Mouse (Mus musculus) bone marrow macrophage, adult 2 months (primary cell): Measurements from ENCODE around the gene Zfp385b. TPM values are rescaled to one million over a fixed set of nuclear protein-coding genes. Genes with fewer than 3 reads are reported as not detected.

Experiments
- H3K27ac ChIP-seq: 2 replicates; pipeline ENCODE4 v1.5.1; 2012; ENCODE audit warnings: low read depth, low read length; ENCODE audit not compliant: insufficient read depth
- H3K4me1 ChIP-seq: 2 replicates; pipeline ENCODE4 v1.6.1; 2012; ENCODE audit warnings: low read length; ENCODE audit not compliant: control insufficient read depth, insufficient read depth
- H3K4me3 ChIP-seq: 2 replicates; pipeline ENCODE4 v1.5.1; 2012; ENCODE audit warnings: mild to moderate bottlenecking, low read length, moderate library complexity; ENCODE audit not compliant: insufficient read depth
- CTCF ChIP-seq: IDR thresholded peaks from 2 replicates; pipeline ENCODE4 v1.5.1; 2012; ENCODE audit warnings: low read depth, mild to moderate bottlenecking, low read length, moderate library complexity
- POLR2A ChIP-seq: IDR thresholded peaks from 2 replicates; pipeline ENCODE4 v1.6.1; 2012; ENCODE audit warnings: mild to moderate bottlenecking, low read depth, low read length, borderline replicate concordance
- polyA plus RNA-seq: library from polyadenylated mRNA; stranded (reverse); fragments of >200 nt; gene quantifications from 2 replicates; pipeline ENCODE4 v1.2.4, GENCODE M21; 2012; ENCODE audit not compliant: missing spikeins, insufficient read depth, insufficient read length

Zfp385b gene
- polyA plus RNA-seq, 1 experiment, result not detected

- no peak overlapping the region for H3K4me3 ChIP-seq
- TF ChIP-seq POLR2A (no peak), CTCF (no peak)
- no peak overlapping the region for H3K27ac ChIP-seq
- no peaks in the 10 kb centered on the region for H3K4me1 ChIP-seq
Observed at GRCm38 (mm10) chr2:77508731-77509130, 310.7 kb downstream of the Zfp385b start.

GRCm38 (mm10) chr2:77506308-77506707, 313.1 kb downstream of the Zfp385b start:
- TF ChIP-seq CTCF, result no peak
- TF ChIP-seq POLR2A, result no peak
- H3K4me3 ChIP-seq, result no peak overlapping the region
- no peak overlapping the region for H3K27ac ChIP-seq
- no peaks in the 10 kb centered on the region for H3K4me1 ChIP-seq

- Histone ChIP-seq H3K4me3 (no peak overlapping the region), H3K27ac (no peak overlapping the region), H3K4me1 (no peaks in the 10 kb centered on the region)
- TF ChIP-seq POLR2A (no peak), CTCF (no peak)
Observed at GRCm38 (mm10) chr2:77505614-77506013, 313.8 kb downstream of the Zfp385b start.

- Histone ChIP-seq H3K27ac (no peak overlapping the region), H3K4me3 (no peak overlapping the region), H3K4me1 (no peaks in the 10 kb centered on the region)
- TF ChIP-seq POLR2A (no peak), CTCF (no peak)
Observed at GRCm38 (mm10) chr2:77503674-77504351, 315.6 kb downstream of the Zfp385b start.

GRCm38 (mm10) chr2:77503217-77503616, 316.2 kb downstream of the Zfp385b start:
- no peak for TF ChIP-seq CTCF
- TF ChIP-seq POLR2A, result no peak
- H3K27ac ChIP-seq, result no peak overlapping the region
- H3K4me3 ChIP-seq, result no peak overlapping the region
- H3K4me1 ChIP-seq, result no peaks in the 10 kb centered on the region

- no peak overlapping the region for H3K27ac ChIP-seq
- no peaks in the 10 kb centered on the region for H3K4me1 ChIP-seq
- TF ChIP-seq CTCF (no peak), POLR2A (no peak)
- no peak overlapping the region for H3K4me3 ChIP-seq
Observed at GRCm38 (mm10) chr2:77502458-77502857, 317.0 kb downstream of the Zfp385b start.

GRCm38 (mm10) chr2:77500480-77500879, 319.0 kb downstream of the Zfp385b start:
- no peaks in the 10 kb centered on the region for H3K4me1 ChIP-seq
- no peak overlapping the region for H3K4me3 ChIP-seq
- H3K27ac ChIP-seq, result no peak overlapping the region
- TF ChIP-seq CTCF (no peak), POLR2A (no peak)

- no peak for TF ChIP-seq CTCF
- no peak for TF ChIP-seq POLR2A
- no peak overlapping the region for H3K4me3 ChIP-seq
- no peak overlapping the region for H3K27ac ChIP-seq
- H3K4me1 ChIP-seq, result no peaks in the 10 kb centered on the region
Observed at GRCm38 (mm10) chr2:77498379-77498778, 321.1 kb downstream of the Zfp385b start.

GRCm38 (mm10) chr2:77497942-77498341, 321.5 kb downstream of the Zfp385b start:
- no peak for TF ChIP-seq POLR2A
- TF ChIP-seq CTCF, result no peak
- Histone ChIP-seq H3K27ac (no peak overlapping the region), H3K4me1 (no peaks in the 10 kb centered on the region), H3K4me3 (no peak overlapping the region)

- no peak for TF ChIP-seq CTCF
- TF ChIP-seq POLR2A, result no peak
- no peaks in the 10 kb centered on the region for H3K4me1 ChIP-seq
- no peak overlapping the region for H3K27ac ChIP-seq
- no peak overlapping the region for H3K4me3 ChIP-seq
Observed at GRCm38 (mm10) chr2:77496071-77496470, 323.4 kb downstream of the Zfp385b start.
